Mouse (Mus musculus) heart, embryonic 10.5 days (tissue): Measurements from ENCODE around the gene Mcoln3. TPM values are rescaled to one million over a fixed set of nuclear protein-coding genes. Genes with fewer than 3 reads are reported as not detected.
A peak's percentile ranks its signal among the peaks of the same experiment; 100 is the strongest.

Source experiments
- DNase-seq: peaks from one replicate; pipeline ENCODE4 v3.0.0-alpha.2; 2017; ENCODE audit warnings: low spot score
- H3K27ac ChIP-seq: fragments of 300-500 bp; sonication (generic); 2 replicates; pipeline ENCODE4 v1.5.1; 2016; ENCODE audit warnings: mild to moderate bottlenecking
- H3K27me3 ChIP-seq: fragments of 300-500 bp; sonication (generic); 2 replicates; pipeline ENCODE4 v1.6.1; 2016; ENCODE audit warnings: mild to moderate bottlenecking; ENCODE audit not compliant: poor library complexity, insufficient read depth, severe bottlenecking
- H3K36me3 ChIP-seq: fragments of 300-500 bp; sonication (generic); 2 replicates; pipeline ENCODE4 v1.6.1; 2016; ENCODE audit warnings: mild to moderate bottlenecking, moderate library complexity
- H3K4me1 ChIP-seq: fragments of 300-500 bp; sonication (generic); 2 replicates; pipeline ENCODE4 v1.6.1; 2016; ENCODE audit warnings: mild to moderate bottlenecking
- H3K4me3 ChIP-seq: fragments of 300-500 bp; sonication (generic); 2 replicates; pipeline ENCODE4 v1.5.1; 2016; ENCODE audit warnings: mild to moderate bottlenecking, moderate library complexity
- H3K9me3 ChIP-seq: fragments of 300-500 bp; sonication (generic); 2 replicates; pipeline ENCODE4 v1.6.1; 2016; ENCODE audit warnings: mild to moderate bottlenecking, moderate library complexity
- WGBS: fragments of 180-500 bp; shearing (Covaris S2); methylation state at CpG from one replicate; pipeline ENCODE4 v1.1.7; 2016; 5-methylcytosine and 5-hydroxymethylcytosine counted together
- polyA plus RNA-seq: library from polyadenylated mRNA; unstranded; fragments of >200 nt; fragmentation: Nextera tagmentation; extraction: Ambion mirVana; gene quantifications from 2 replicates; pipeline ENCODE4 v1.2.1, GENCODE M21; 2016

Mcoln3 gene
- polyA plus RNA-seq, 1 experiment from 2014 or later: 3.6 TPM

- Histone ChIP-seq H3K9me3 (no peaks in the 10 kb centered on the region), H3K4me1 (peaks cover 7% of the 10 kb centered on the region; the same call in 1 of the 2 replicates), H3K4me3 (no peak overlapping the region), H3K27me3 (peaks cover 11% of the 10 kb centered on the region), H3K27ac (no peak overlapping the region), H3K36me3 (no peaks in the 10 kb centered on the region)
- no peak for DNase-seq
- WGBS: 70% methylated on average over 2 of the region's 2 CpGs
These were observed 8.3 kb upstream of the Mcoln3 start for GRCm38 (mm10) chr3:146108945-146109344.

- no peak overlapping the region for H3K27ac ChIP-seq
- no peaks in the 10 kb centered on the region for H3K9me3 ChIP-seq
- peaks cover 16% of the 10 kb centered on the region for H3K27me3 ChIP-seq
- H3K4me1 ChIP-seq: peaks cover 7% of the 10 kb centered on the region; the same call in 1 of the 2 replicates
- DNase-seq: no peak
- no peak overlapping the region for H3K4me3 ChIP-seq
- H3K36me3 ChIP-seq: no peaks in the 10 kb centered on the region
- 68% methylated on average over 2 of the region's 2 CpGs for WGBS
These were observed 6.9 kb upstream of the Mcoln3 start for GRCm38 (mm10) chr3:146110358-146110757.

DNA sequence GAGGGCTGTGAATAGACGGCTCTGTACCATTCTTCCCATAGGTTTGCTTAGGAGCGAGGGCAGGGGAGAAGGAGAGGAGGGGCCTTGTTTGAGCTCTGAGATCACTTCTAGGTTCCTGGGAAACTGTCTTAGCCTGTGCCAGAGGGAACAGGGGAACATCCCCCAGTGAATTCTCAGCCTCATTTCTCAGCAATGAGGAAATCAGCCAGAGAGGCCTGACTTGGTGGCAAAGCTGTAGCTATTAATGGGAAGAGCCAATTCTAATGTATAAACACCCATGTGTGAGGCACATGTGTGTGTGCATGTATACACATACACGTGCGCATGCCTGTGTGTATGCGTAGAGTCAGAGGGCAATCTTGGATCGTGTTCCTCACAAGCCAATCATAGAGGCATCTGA, 6.3 kb upstream of the Mcoln3 start:
- Histone ChIP-seq H3K9me3 (no peaks in the 10 kb centered on the region), H3K4me3 (no peak overlapping the region), H3K27me3 (peaks cover 16% of the 10 kb centered on the region), H3K36me3 (no peaks in the 10 kb centered on the region), H3K4me1 (peaks cover 7% of the 10 kb centered on the region; the same call in 1 of the 2 replicates), H3K27ac (no peak overlapping the region)
- WGBS: 74% methylated on average over 6 of the region's 6 CpGs
- no peak for DNase-seq

DNA sequence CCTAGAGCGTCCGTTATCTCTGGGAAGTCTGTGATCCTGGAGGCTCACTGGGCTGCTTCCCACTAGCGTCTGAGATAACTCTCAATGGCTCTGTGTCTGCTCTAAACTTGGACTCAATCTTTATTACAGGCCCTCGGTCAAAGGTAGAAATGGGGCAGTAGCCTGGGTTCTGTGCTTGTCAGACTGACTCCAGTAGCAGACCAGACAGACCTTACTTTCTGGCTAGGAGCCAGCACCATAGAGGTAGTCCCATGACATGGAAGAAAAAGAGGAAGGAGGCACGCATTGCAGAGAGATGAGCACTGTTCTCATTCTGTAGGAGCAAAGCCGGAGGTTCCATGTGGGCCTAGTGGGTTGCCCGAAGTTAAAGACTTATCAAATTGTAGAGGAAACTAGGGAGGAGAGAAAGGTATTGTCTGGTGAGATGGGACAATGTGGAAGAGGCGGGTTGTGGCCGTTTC, 777 bp downstream of the Mcoln3 start:
- H3K36me3 ChIP-seq: no peaks in the 10 kb centered on the region
- peak overlapping the region; percentile 52; the same call in 1 of the 2 replicates for H3K4me3 ChIP-seq
- H3K9me3 ChIP-seq: no peaks in the 10 kb centered on the region
- peaks cover 25% of the 10 kb centered on the region for H3K4me1 ChIP-seq
- peaks cover 48% of the 10 kb centered on the region for H3K27me3 ChIP-seq
- no peak overlapping the region for H3K27ac ChIP-seq
- DNase-seq: no peak
- WGBS: 43% methylated on average over 9 of the region's 9 CpGs

GRCm38 (mm10) chr3:146121310-146122124, 4.3 kb downstream of the Mcoln3 start:
- Histone ChIP-seq H3K9me3 (no peaks in the 10 kb centered on the region), H3K27ac (peak overlapping the region; percentile 85), H3K4me3 (peak overlapping the region; percentile 57), H3K4me1 (peaks cover 22% of the 10 kb centered on the region), H3K27me3 (peaks cover 37% of the 10 kb centered on the region), H3K36me3 (no peaks in the 10 kb centered on the region)
- WGBS: 7% methylated on average over 25 of the region's 25 CpGs
- DNase-seq: no peak

- peak overlapping the region; percentile 85; the same call in 1 of the 2 replicates for H3K27ac ChIP-seq
- no peak for DNase-seq
- H3K4me3 ChIP-seq: peak overlapping the region; percentile 57
- H3K4me1 ChIP-seq: peaks cover 19% of the 10 kb centered on the region
- no peaks in the 10 kb centered on the region for H3K9me3 ChIP-seq
- peaks cover 31% of the 10 kb centered on the region for H3K27me3 ChIP-seq
- H3K36me3 ChIP-seq: no peaks in the 10 kb centered on the region
- WGBS: 49% methylated on average over 3 of the region's 3 CpGs
These were observed 4.8 kb downstream of the Mcoln3 start for GRCm38 (mm10) chr3:146122125-146122420.

GRCm38 (mm10) chr3:146122807-146123463, 5.7 kb downstream of the Mcoln3 start:
- 84% methylated on average over 8 of the region's 8 CpGs for WGBS
- Histone ChIP-seq H3K27me3 (peaks cover 23% of the 10 kb centered on the region), H3K4me3 (no peak overlapping the region), H3K27ac (no peak overlapping the region), H3K4me1 (peaks cover 10% of the 10 kb centered on the region), H3K9me3 (no peaks in the 10 kb centered on the region), H3K36me3 (no peaks in the 10 kb centered on the region)
- no peak for DNase-seq

- Histone ChIP-seq H3K4me3 (no peak overlapping the region), H3K4me1 (peaks cover 8% of the 10 kb centered on the region; the same call in 1 of the 2 replicates), H3K27me3 (peaks cover 18% of the 10 kb centered on the region), H3K9me3 (no peaks in the 10 kb centered on the region), H3K27ac (no peak overlapping the region), H3K36me3 (no peaks in the 10 kb centered on the region)
- 85% methylated on average over 9 of the region's 9 CpGs for WGBS
- no peak for DNase-seq
These were observed 6.2 kb downstream of the Mcoln3 start for GRCm38 (mm10) chr3:146123464-146123825.

- H3K4me3 ChIP-seq: no peak overlapping the region
- H3K9me3 ChIP-seq: no peaks in the 10 kb centered on the region
- H3K4me1 ChIP-seq: no peaks in the 10 kb centered on the region
- no peak for DNase-seq
- 31% methylated on average over 6 of the region's 6 CpGs for WGBS
- H3K27me3 ChIP-seq: no peaks in the 10 kb centered on the region
- no peak overlapping the region for H3K27ac ChIP-seq
- no peaks in the 10 kb centered on the region for H3K36me3 ChIP-seq
These were observed 10.0 kb downstream of the Mcoln3 start for GRCm38 (mm10) chr3:146127205-146127604.

DNA sequence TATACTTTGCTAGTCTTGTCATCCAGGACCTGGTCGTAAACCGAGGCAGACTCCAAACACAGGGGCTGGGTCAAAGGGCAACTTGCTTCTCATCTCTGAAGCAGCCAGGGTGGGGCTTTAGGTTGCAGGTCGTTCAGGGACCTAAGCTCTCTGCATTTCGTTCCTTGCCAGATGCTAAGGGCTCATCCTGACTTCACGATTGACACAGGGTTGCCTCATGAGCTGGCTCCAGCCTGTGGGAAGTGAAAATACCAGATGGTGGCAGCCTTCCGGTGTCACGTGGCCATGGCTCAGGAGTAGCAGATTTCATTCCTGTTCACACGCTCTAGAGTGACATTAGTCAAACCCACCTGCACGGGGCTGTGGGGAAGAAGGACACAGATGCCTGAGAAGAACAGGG, 17.6 kb downstream of the Mcoln3 start:
- Histone ChIP-seq H3K36me3 (no peaks in the 10 kb centered on the region), H3K27me3 (no peaks in the 10 kb centered on the region), H3K9me3 (no peaks in the 10 kb centered on the region), H3K4me1 (no peaks in the 10 kb centered on the region), H3K27ac (no peak overlapping the region), H3K4me3 (no peak overlapping the region)
- no peak for DNase-seq
- 72% methylated on average over 9 of the region's 9 CpGs for WGBS

DNA sequence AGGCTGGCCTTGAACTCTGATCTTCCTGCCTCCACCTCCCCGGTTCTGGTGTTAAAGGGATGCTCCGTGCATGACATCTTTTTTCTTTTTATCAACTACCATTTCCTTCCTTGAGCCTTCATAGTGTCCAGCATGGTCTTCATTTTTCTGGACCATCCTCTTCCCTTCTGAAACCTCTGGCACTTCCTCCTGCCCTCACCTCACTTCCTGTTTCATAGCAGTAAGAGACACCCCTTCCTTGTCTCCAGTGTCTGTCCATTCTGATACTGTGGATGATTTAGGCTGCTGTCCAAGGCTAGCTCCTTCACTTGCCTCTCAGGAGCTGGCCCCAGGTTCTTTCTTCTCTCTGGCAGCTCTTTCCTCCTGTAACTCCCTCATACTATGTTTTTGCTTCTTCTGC, 18.2 kb downstream of the Mcoln3 start:
- DNase-seq: no peak
- H3K36me3 ChIP-seq: no peaks in the 10 kb centered on the region
- no peaks in the 10 kb centered on the region for H3K9me3 ChIP-seq
- H3K4me1 ChIP-seq: no peaks in the 10 kb centered on the region
- H3K27me3 ChIP-seq: no peaks in the 10 kb centered on the region
- no peak overlapping the region for H3K27ac ChIP-seq
- WGBS: 87% methylated on average over 2 of the region's 2 CpGs
- no peak overlapping the region for H3K4me3 ChIP-seq

DNA sequence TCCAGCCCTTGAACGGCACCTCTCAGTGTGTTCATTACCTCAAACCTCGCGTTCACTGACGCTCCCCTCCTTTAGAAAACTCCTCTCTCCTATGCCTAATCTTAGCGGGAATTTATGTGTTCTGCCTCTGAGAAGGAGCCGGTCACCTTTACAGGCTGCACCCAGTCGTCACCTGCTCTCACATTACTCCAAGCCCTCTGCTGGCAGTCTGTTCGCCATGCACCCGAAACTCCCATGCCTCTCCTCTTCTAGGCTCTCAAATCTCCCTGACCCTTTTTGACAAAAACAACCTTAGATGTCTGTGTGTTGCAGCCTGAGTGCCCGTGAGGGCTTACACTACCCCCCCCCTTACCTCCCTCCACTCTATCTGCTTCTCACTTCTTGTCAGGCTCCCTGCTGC, 19.2 kb downstream of the Mcoln3 start:
- Histone ChIP-seq H3K36me3 (no peaks in the 10 kb centered on the region), H3K4me1 (no peaks in the 10 kb centered on the region), H3K9me3 (no peaks in the 10 kb centered on the region), H3K27ac (no peak overlapping the region), H3K27me3 (no peaks in the 10 kb centered on the region), H3K4me3 (no peak overlapping the region)
- DNase-seq: no peak
- 18% methylated on average over 10 of the region's 10 CpGs for WGBS

DNA sequence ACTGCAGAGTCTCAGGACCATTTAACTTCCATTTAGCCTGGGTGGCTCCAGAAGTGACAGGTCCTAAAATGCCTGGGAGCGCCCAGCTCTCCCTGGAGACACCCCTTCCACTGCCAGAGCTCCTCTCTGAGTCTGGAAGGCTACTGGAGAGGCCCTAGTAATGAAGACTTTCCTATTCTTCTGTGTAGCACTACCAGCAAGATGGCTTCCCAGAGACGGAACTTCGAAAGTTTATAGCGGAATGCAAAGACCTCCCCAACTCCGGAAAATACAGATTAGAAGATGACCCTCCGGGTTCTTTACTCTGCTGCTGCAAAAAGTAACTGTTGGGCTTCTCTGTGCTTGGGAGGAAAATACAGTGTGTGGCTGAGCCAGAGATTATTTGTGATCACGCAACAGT, 23.0 kb downstream of the Mcoln3 start:
- Histone ChIP-seq H3K27ac (no peak overlapping the region), H3K36me3 (no peaks in the 10 kb centered on the region), H3K4me3 (no peak overlapping the region), H3K4me1 (0 out of 2 replicates have a peak, but pooled peaks cover 3% of the 10 kb centered on the region), H3K9me3 (no peaks in the 10 kb centered on the region), H3K27me3 (no peaks in the 10 kb centered on the region)
- no peak for DNase-seq
- WGBS: 84% methylated on average over 7 of the region's 7 CpGs
